Mouse (Mus musculus): Measurements from ENCODE around the gene Gm960. TPM values are rescaled to one million over a fixed set of nuclear protein-coding genes. Genes with fewer than 3 reads are reported as not detected.

The Gm960 gene
- polyA plus RNA-seq, 1 experiment from 2014 or later = 1.2 TPM

DNA sequence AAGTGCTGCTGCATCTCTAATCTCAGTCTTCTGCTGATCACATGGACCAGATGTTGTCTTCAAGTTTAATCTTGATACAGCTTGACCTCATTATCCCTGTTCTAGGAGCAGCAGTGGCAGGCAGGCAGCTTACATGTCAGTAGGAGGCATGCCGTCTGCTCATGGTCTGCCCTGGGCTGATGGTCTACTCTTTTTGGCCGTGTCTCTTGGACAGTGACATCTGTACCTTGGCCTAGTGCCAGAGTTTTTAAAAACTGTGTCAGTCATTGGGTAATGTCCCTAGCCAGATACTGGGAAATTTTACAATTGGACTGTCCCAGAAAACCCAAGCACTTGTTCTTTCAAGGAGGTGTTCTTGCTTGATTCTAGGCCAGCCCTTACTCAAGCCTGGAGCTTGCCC lies 119.7 kb downstream of the Gm960 start:
- no peak overlapping the region for H3K9ac ChIP-seq (ENCODE audit: low read length)
- no peaks in the 10 kb centered on the region for H3K4me1 ChIP-seq (ENCODE audit: control insufficient read depth, insufficient read depth, low read length)
- H3K27me3 ChIP-seq (ENCODE audit: control insufficient read depth, insufficient read depth, low read length) = no peaks in the 10 kb centered on the region
- no peak overlapping the region for H3K27ac ChIP-seq (ENCODE audit: low read length)
- no peak overlapping the region for H3K4me2 ChIP-seq (ENCODE audit: low read depth, low read length)
- WGBS = 62% methylated on average over 2 of the region's 2 CpGs
- no peaks in the 10 kb centered on the region for H3K9me3 ChIP-seq (replicated peaks; ENCODE audit: control insufficient read depth, low read length)
- no peak overlapping the region for H3K4me3 ChIP-seq (replicated peaks; ENCODE audit: low read length)
- ATAC-seq (ENCODE audit: insufficient read depth, low FRiP score) = no peak
- no peaks in the 10 kb centered on the region for H3K36me3 ChIP-seq (ENCODE audit: control insufficient read depth, insufficient read depth, low read length)

Small RNAs within 50 kb of the gene (microRNA-seq; reads per million reads assigned to microRNA genes)
- gene Mir6986 = 1.3 reads per million

Other genes with a start within 250 kb of the Gm960 start
- gene Syt12, start 221.2 kb downstream of the Gm960 start, polyA plus RNA-seq (2015; fragmentation: Nextera tagmentation; extraction: Ambion mirVana) = 0.75 and 0.96 TPM in 2 replicates
- 1.8 and 2.5 TPM in 2 replicates for gene 2010003K11Rik, start 200.1 kb downstream of the Gm960 start, polyA plus RNA-seq (2015; fragmentation: Nextera tagmentation; extraction: Ambion mirVana)
- gene Pcx, start 188.2 kb downstream of the Gm960 start, polyA plus RNA-seq (2015; fragmentation: Nextera tagmentation; extraction: Ambion mirVana) = 24.0 and 30.0 TPM in 2 replicates
- 2.1 and 2.5 TPM in 2 replicates for gene Lrfn4, start 83.0 kb downstream of the Gm960 start, polyA plus RNA-seq (2015; fragmentation: Nextera tagmentation; extraction: Ambion mirVana)
- gene Rce1, start 73.0 kb downstream of the Gm960 start, polyA plus RNA-seq (2015; fragmentation: Nextera tagmentation; extraction: Ambion mirVana) = 64.7 and 66.0 TPM in 2 replicates
- 4.7 and 5.5 TPM in 2 replicates for gene Sptbn2, start 12.5 kb upstream of the Gm960 start, polyA plus RNA-seq (2015; fragmentation: Nextera tagmentation; extraction: Ambion mirVana)
- gene Rbm4b, start 57.8 kb upstream of the Gm960 start, polyA plus RNA-seq (2015; fragmentation: Nextera tagmentation; extraction: Ambion mirVana) = 50.3 and 54.8 TPM in 2 replicates
- gene Rbm4, start 95.2 kb upstream of the Gm960 start, polyA plus RNA-seq (2015; fragmentation: Nextera tagmentation; extraction: Ambion mirVana) = 47.4 and 47.5 TPM in 2 replicates
- gene Gm21992, start 112.9 kb upstream of the Gm960 start, polyA plus RNA-seq (2015; fragmentation: Nextera tagmentation; extraction: Ambion mirVana) = 32.1 TPM in 2 replicates
- 74.2 and 75.0 TPM in 2 replicates for gene Rbm14, start 113.0 kb upstream of the Gm960 start, polyA plus RNA-seq (2015; fragmentation: Nextera tagmentation; extraction: Ambion mirVana)
- gene Ccs, start 140.7 kb upstream of the Gm960 start, polyA plus RNA-seq (2015; fragmentation: Nextera tagmentation; extraction: Ambion mirVana) = 56.6 and 60.3 TPM in 2 replicates
- gene Ccdc87, start 140.7 kb upstream of the Gm960 start, polyA plus RNA-seq (2015; fragmentation: Nextera tagmentation; extraction: Ambion mirVana) = 0.09 TPM in 1 of 2 replicates, not detected in the other
- 28.4 and 34.1 TPM in 2 replicates for gene Ctsf, start 156.5 kb upstream of the Gm960 start, polyA plus RNA-seq (2015; fragmentation: Nextera tagmentation; extraction: Ambion mirVana)
- gene Actn3, start 179.2 kb upstream of the Gm960 start, polyA plus RNA-seq (2015; fragmentation: Nextera tagmentation; extraction: Ambion mirVana) = 5.3 and 8.9 TPM in 2 replicates
- 11.6 and 12.5 TPM in 2 replicates for gene Zdhhc24, start 180.0 kb upstream of the Gm960 start, polyA plus RNA-seq (2015; fragmentation: Nextera tagmentation; extraction: Ambion mirVana)
- gene Bbs1, start 208.0 kb upstream of the Gm960 start, polyA plus RNA-seq (2015; fragmentation: Nextera tagmentation; extraction: Ambion mirVana) = 2.8 and 3.6 TPM in 2 replicates
- 119 and 134 TPM in 2 replicates for gene Dpp3, start 229.6 kb upstream of the Gm960 start, polyA plus RNA-seq (2015; fragmentation: Nextera tagmentation; extraction: Ambion mirVana)
- 1.8 and 1.9 TPM in 2 replicates for gene Peli3, start 244.5 kb upstream of the Gm960 start, polyA plus RNA-seq (2015; fragmentation: Nextera tagmentation; extraction: Ambion mirVana)

All from stomach, embryonic 16.5 days (tissue).